Mouse (Mus musculus) myocyte (in vitro differentiated cells): ENCODE data around the gene Rpl13a.

Experiments
- E2F4 ChIP-seq: IDR thresholded peaks from one replicate; pipeline ENCODE4 v1.6.1; 2011; ENCODE audit warnings: mild to moderate bottlenecking, control low read depth, moderate library complexity; ENCODE audit not compliant: insufficient read depth
- MAX ChIP-seq: IDR thresholded peaks from one replicate; pipeline ENCODE4 v1.6.1; 2011; ENCODE audit warnings: low read depth, mild to moderate bottlenecking, control low read depth
- POLR2A ChIP-seq: IDR thresholded peaks from one replicate; pipeline ENCODE4 v1.6.1; 2011; ENCODE audit warnings: low read depth, mild to moderate bottlenecking, control low read depth, moderate library complexity; ENCODE audit not compliant: insufficient read length
- POLR2AphosphoS2 ChIP-seq: IDR thresholded peaks from one replicate; pipeline ENCODE4 v1.6.1; 2011; ENCODE audit warnings: low read depth, control low read depth; ENCODE audit not compliant: insufficient read length
- REST ChIP-seq: IDR thresholded peaks from one replicate; pipeline ENCODE4 v1.6.1; 2011; ENCODE audit warnings: mild to moderate bottlenecking, control low read depth, moderate library complexity; ENCODE audit not compliant: insufficient read depth, insufficient read length
- USF1 ChIP-seq: IDR thresholded peaks from one replicate; pipeline ENCODE4 v1.6.1; 2011; ENCODE audit warnings: low read depth, mild to moderate bottlenecking, control low read depth, moderate library complexity

- TF ChIP-seq POLR2AphosphoS2 = peak; percentile 75
- no peak for TF ChIP-seq POLR2A
- TF ChIP-seq E2F4 = no peak
- TF ChIP-seq MAX = no peak
- no peak for TF ChIP-seq USF1
- TF ChIP-seq REST = no peak
Measured at GRCm38 (mm10) chr7:45125144-45125600, 3.4 kb downstream of the Rpl13a start.
